In genomic region chr7:127244658-127245510, GRCm38 (mm10) we compare ENCODE assay signal across 8 mouse cellular contexts. TPM values are rescaled to one million over a fixed set of nuclear protein-coding genes. Genes with fewer than 3 reads are reported as not detected.
DNase-seq lines count a peak whose midpoint lies in the region; ATAC-seq and TF ChIP-seq lines count a peak whose summit lies in the region.

No protein-coding gene starts in this region.

- peak overlapping the region; percentile 74 for H3K27ac ChIP-seq in hindbrain, embryonic 11.5 days (ENCODE audit: low read depth, low read length)
- H3K27ac ChIP-seq in lung, embryonic 15.5 days, result peak overlapping the region; percentile 94

- DNase-seq in adrenal gland, adult 2 months, result peak; percentile 32
- no peak for DNase-seq in adrenal gland, postnatal 14 days
- DNase-seq in lung, adult 2 months, result no peak
- DNase-seq in lung, postnatal 25 days (ENCODE audit: low spot score), result no peak
- no peak for DNase-seq in hindbrain, embryonic 11.5 days (ENCODE audit: low spot score)
- no peak for DNase-seq in c-Kit-positive CD71-positive TER-119-positive erythroid progenitor cells, embryonic 14.5 days (ENCODE audit: low spot score)
- DNase-seq in frontal cortex, postnatal 25 days (ENCODE audit: low spot score in 2 of 2), result no peak

- H3K4me1 ChIP-seq in lung, adult 2 months (ENCODE audit: control insufficient read depth, insufficient read depth, low read length), result peaks cover 10% of the 10 kb centered on the region
- peaks cover 4% of the 10 kb centered on the region; the same call in 1 of the 2 replicates for H3K4me1 ChIP-seq in hindbrain, embryonic 11.5 days (replicated peaks; ENCODE audit: control insufficient read depth, insufficient read depth, low read length)
- peaks cover 26% of the 10 kb centered on the region for H3K4me1 ChIP-seq in lung, embryonic 15.5 days

- peak overlapping the region; percentile 94 for H3K4me3 ChIP-seq in lung, adult 2 months (replicated peaks; ENCODE audit: extremely low read depth, low read depth, low read length)
- H3K4me3 ChIP-seq in hindbrain, embryonic 11.5 days (ENCODE audit: low read depth, low read length), result peak overlapping the region; percentile 87
- H3K4me3 ChIP-seq in lung, embryonic 15.5 days, result peak overlapping the region; percentile 92

- WGBS in lung, adult 2 months, result 10% methylated on average over 33 of the region's 33 CpGs
- WGBS in hindbrain, embryonic 11.5 days, result 15% methylated on average over 31 of the region's 33 CpGs
- WGBS in lung, embryonic 15.5 days, result 9% methylated on average over 27 of the region's 33 CpGs

- H3K9me3 ChIP-seq in hindbrain, embryonic 11.5 days (ENCODE audit: control insufficient read depth, low read length), result no peaks in the 10 kb centered on the region
- no peaks in the 10 kb centered on the region for H3K9me3 ChIP-seq in lung, embryonic 15.5 days

- ATAC-seq in hindbrain, embryonic 11.5 days (ENCODE audit: low FRiP score), result peak; percentile 85
- ATAC-seq in lung, embryonic 15.5 days (ENCODE audit: borderline replicate concordance, extremely low read depth, low FRiP score, low TSS enrichment), result peak; percentile 85

- H3K27me3 ChIP-seq in hindbrain, embryonic 11.5 days (ENCODE audit: control insufficient read depth, insufficient read depth, low read length), result no peaks in the 10 kb centered on the region
- no peaks in the 10 kb centered on the region for H3K27me3 ChIP-seq in lung, embryonic 15.5 days

- TF ChIP-seq POLR2A in lung, adult 2 months (IDR thresholded peaks at IDR 0.05; ENCODE audit: borderline replicate concordance, extremely low read depth, low read depth, low read length), result 0 out of 2 replicates have a peak, but pooled peaks have one; percentile 23

- H3K36me3 ChIP-seq in hindbrain, embryonic 11.5 days (ENCODE audit: control insufficient read depth, insufficient read depth, low read length), result no peaks in the 10 kb centered on the region
- peaks cover 14% of the 10 kb centered on the region for H3K36me3 ChIP-seq in lung, embryonic 15.5 days

- H3K9ac ChIP-seq in hindbrain, embryonic 11.5 days (ENCODE audit: low read depth, low read length), result peak overlapping the region; percentile 88
- H3K9ac ChIP-seq in lung, embryonic 15.5 days, result peak overlapping the region; percentile 95

- no peak for TF ChIP-seq CTCF in lung, adult 2 months (IDR thresholded peaks at IDR 0.05; ENCODE audit: insufficient read depth, low read length)

- H3K4me2 ChIP-seq in hindbrain, embryonic 11.5 days (replicated peaks; ENCODE audit: low read depth, low read length), result peak overlapping the region; percentile 90
- H3K4me2 ChIP-seq in lung, embryonic 15.5 days, result peak overlapping the region; percentile 83

RNA-seq across cellular contexts. Expression of gene Zfp771, which starts 0.8 kb away (rescaled TPM):
- 10 to 100 TPM; 27.1 to 32.4 TPM for total RNA-seq in adrenal gland, adult 2 months (2021)
- polyA plus RNA-seq in adrenal gland, adult 2 months (2012; rRNA removed), result 295 and 338 TPM in 2 replicates
- 25.9 and 28.1 TPM in 2 replicates for total RNA-seq in adrenal gland, postnatal 14 days (2021)
- 57.4 and 82.8 TPM in 2 replicates for polyA plus RNA-seq in lung, adult 2 months (2012; rRNA removed)
- 53.2 and 54.0 TPM in 2 replicates for polyA plus RNA-seq in hindbrain, embryonic 11.5 days (2014; fragmentation: Nextera tagmentation; extraction: Ambion mirVana)
- polyA plus RNA-seq in lung, embryonic 15.5 days (2015; fragmentation: Nextera tagmentation; extraction: Ambion mirVana), result 61.9 and 63.0 TPM in 2 replicates

RNA-seq across cellular contexts. Expression of gene Sept1, which starts 12.0 kb away (rescaled TPM):
- 10 to 100 TPM in 1 of 2 experiments, 1 to 10 TPM in 1; 7.1 to 11.4 TPM for total RNA-seq in adrenal gland, adult 2 months (2021)
- 8.6 and 10.9 TPM in 2 replicates for polyA plus RNA-seq in adrenal gland, adult 2 months (2012; rRNA removed)
- 11.2 and 35.8 TPM in 2 replicates for total RNA-seq in adrenal gland, postnatal 14 days (2021)
- 26.5 and 28.5 TPM in 2 replicates for polyA plus RNA-seq in lung, adult 2 months (2012; rRNA removed)
- polyA plus RNA-seq in hindbrain, embryonic 11.5 days (2014; fragmentation: Nextera tagmentation; extraction: Ambion mirVana), result 23.7 and 30.0 TPM in 2 replicates
- polyA plus RNA-seq in lung, embryonic 15.5 days (2015; fragmentation: Nextera tagmentation; extraction: Ambion mirVana), result 21.7 and 28.9 TPM in 2 replicates

RNA-seq across cellular contexts. Expression of gene Zfp553, which starts 12.0 kb away (rescaled TPM):
- 10 to 100 TPM; 11.7 to 12.7 TPM for total RNA-seq in adrenal gland, adult 2 months (2021)
- polyA plus RNA-seq in adrenal gland, adult 2 months (2012; rRNA removed), result 18.3 and 20.5 TPM in 2 replicates
- 10.0 and 13.8 TPM in 2 replicates for total RNA-seq in adrenal gland, postnatal 14 days (2021)
- 8.9 and 11.6 TPM in 2 replicates for polyA plus RNA-seq in lung, adult 2 months (2012; rRNA removed)
- 26.5 and 29.7 TPM in 2 replicates for polyA plus RNA-seq in hindbrain, embryonic 11.5 days (2014; fragmentation: Nextera tagmentation; extraction: Ambion mirVana)
- polyA plus RNA-seq in lung, embryonic 15.5 days (2015; fragmentation: Nextera tagmentation; extraction: Ambion mirVana), result 36.8 and 37.4 TPM in 2 replicates

RNA-seq across cellular contexts. Expression of gene Dctpp1, which starts 15.6 kb away (rescaled TPM):
- total RNA-seq in adrenal gland, adult 2 months (2021), result 10 to 100 TPM; 34.7 to 37.6 TPM
- 45.1 and 57.1 TPM in 2 replicates for polyA plus RNA-seq in adrenal gland, adult 2 months (2012; rRNA removed)
- 48.3 and 57.5 TPM in 2 replicates for total RNA-seq in adrenal gland, postnatal 14 days (2021)
- polyA plus RNA-seq in lung, adult 2 months (2012; rRNA removed), result 17.6 and 17.9 TPM in 2 replicates
- 193 and 214 TPM in 2 replicates for polyA plus RNA-seq in hindbrain, embryonic 11.5 days (2014; fragmentation: Nextera tagmentation; extraction: Ambion mirVana)
- 161 and 190 TPM in 2 replicates for polyA plus RNA-seq in lung, embryonic 15.5 days (2015; fragmentation: Nextera tagmentation; extraction: Ambion mirVana)

RNA-seq across cellular contexts. Expression of gene Sephs2, which starts 29.0 kb away (rescaled TPM):
- total RNA-seq in adrenal gland, adult 2 months (2021), result 100 to 1,000 TPM in 1 of 2 experiments, 10 to 100 TPM in 1; 90.0 to 118 TPM
- 41.8 and 46.5 TPM in 2 replicates for polyA plus RNA-seq in adrenal gland, adult 2 months (2012; rRNA removed)
- 147 and 187 TPM in 2 replicates for total RNA-seq in adrenal gland, postnatal 14 days (2021)
- polyA plus RNA-seq in lung, adult 2 months (2012; rRNA removed), result 15.4 and 16.2 TPM in 2 replicates
- polyA plus RNA-seq in hindbrain, embryonic 11.5 days (2014; fragmentation: Nextera tagmentation; extraction: Ambion mirVana), result 80.8 and 86.6 TPM in 2 replicates
- 66.9 and 69.3 TPM in 2 replicates for polyA plus RNA-seq in lung, embryonic 15.5 days (2015; fragmentation: Nextera tagmentation; extraction: Ambion mirVana)
